Mouse (Mus musculus): ENCODE results near the gene Ikbke.
"Not testable (repeated sequence)": the region's sequence is repeated elsewhere in the genome, so short reads cannot be mapped to it uniquely, and the experiment has no call there.

Ikbke gene

GRCm38 (mm10) chr1:131281731-131282130 lies 2.3 kb upstream of the Ikbke start:
- in situ Hi-C loops (cut with MboI), result no loop called here

GRCm38 (mm10) chr1:131280280-131280679 lies 874 bp upstream of the Ikbke start:
- in situ Hi-C loops (cut with MboI), result no loop called here

- in situ Hi-C loops (cut with MboI), result no loop called here
These were observed 575 bp downstream of the Ikbke start for GRCm38 (mm10) chr1:131278606-131279455.

- in situ Hi-C loops (cut with MboI), result no loop called here
These were observed 2.6 kb downstream of the Ikbke start for GRCm38 (mm10) chr1:131276831-131277230.

GRCm38 (mm10) chr1:131275577-131275976 lies 3.8 kb downstream of the Ikbke start:
- in situ Hi-C loops (cut with MboI), result no loop called here

- in situ Hi-C loops (cut with MboI), result no loop called here
These were observed 4.5 kb downstream of the Ikbke start for GRCm38 (mm10) chr1:131274725-131275539.

GRCm38 (mm10) chr1:131269797-131270578 lies 9.4 kb downstream of the Ikbke start:
- in situ Hi-C loops (cut with MboI), result no loop called here

GRCm38 (mm10) chr1:131268776-131269175 lies 10.6 kb downstream of the Ikbke start:
- in situ Hi-C loops (cut with MboI), result no loop called here

GRCm38 (mm10) chr1:131263905-131264304 lies 15.5 kb downstream of the Ikbke start:
- in situ Hi-C loops (cut with MboI), result no loop called here

GRCm38 (mm10) chr1:131260309-131260656 lies 19.1 kb downstream of the Ikbke start:
- in situ Hi-C loops (cut with MboI), result no loop called here

- in situ Hi-C loops (cut with MboI), result no loop called here
These were observed 19.6 kb downstream of the Ikbke start for GRCm38 (mm10) chr1:131259632-131260308.

- in situ Hi-C loops (cut with MboI), result no loop called here
These were observed 22.1 kb downstream of the Ikbke start for GRCm38 (mm10) chr1:131257288-131257687.

GRCm38 (mm10) chr1:131252516-131253250 lies 26.7 kb downstream of the Ikbke start:
- in situ Hi-C loops (cut with MboI), result not testable (repeated sequence)

GRCm38 (mm10) chr1:131246433-131247395 lies 32.7 kb downstream of the Ikbke start:
- in situ Hi-C loops (cut with MboI), result no loop called here

- in situ Hi-C loops (cut with MboI), result no loop called here
These were observed 33.5 kb downstream of the Ikbke start for GRCm38 (mm10) chr1:131245926-131246325.

GRCm38 (mm10) chr1:131245089-131245856 lies 34.1 kb downstream of the Ikbke start, which contains the start of gene Rassf5:
Gene Rassf5 (minus strand): TSS chr1:131245258.
- in situ Hi-C loops (cut with MboI), result no loop called here

- in situ Hi-C loops (cut with MboI), result no loop called here
These were observed 34.8 kb downstream of the Ikbke start for GRCm38 (mm10) chr1:131244536-131245088.

- in situ Hi-C loops (cut with MboI), result no loop called here
These were observed 36.5 kb downstream of the Ikbke start for GRCm38 (mm10) chr1:131242956-131243355.

All from mature B cell (primary cell).